Mouse (Mus musculus) kidney, embryonic 16.5 days (tissue): ENCODE data around the gene Cdc42bpg. TPM values are rescaled to one million over a fixed set of nuclear protein-coding genes. Genes with fewer than 3 reads are reported as not detected.
A peak's percentile ranks its signal among the peaks of the same experiment; 100 is the strongest.

Source experiments
- ATAC-seq: fragments of 200-750 bp; cut with Nextera tagmentation; 2 replicates; pipeline ENCODE4 v1.8.0; 2017; ENCODE audit warnings: moderate TSS enrichment; ENCODE audit not compliant: low FRiP score, low TSS enrichment
- H3K27ac ChIP-seq: fragments of 300-500 bp; sonication (generic); 2 replicates; pipeline ENCODE4 v1.5.1; 2014; ENCODE audit warnings: low read length
- H3K27me3 ChIP-seq: fragments of 300-500 bp; sonication (generic); 2 replicates; pipeline ENCODE4 v1.6.1; 2014; ENCODE audit warnings: low read length, control low read depth, mixed read lengths; ENCODE audit not compliant: insufficient read depth
- H3K36me3 ChIP-seq: fragments of 300-500 bp; sonication (generic); 2 replicates; pipeline ENCODE4 v1.6.1; 2014; ENCODE audit warnings: low read length, control low read depth, mixed read lengths; ENCODE audit not compliant: insufficient read depth
- H3K4me1 ChIP-seq: fragments of 300-500 bp; sonication (generic); 2 replicates; pipeline ENCODE4 v1.6.1; 2014; ENCODE audit warnings: low read length, control low read depth, mixed read lengths; ENCODE audit not compliant: insufficient read depth
- H3K4me2 ChIP-seq: fragments of 300-500 bp; sonication (generic); replicated peaks from 2 replicates; pipeline ENCODE4 v1.6.1; 2014; ENCODE audit warnings: low read depth, low read length
- H3K4me3 ChIP-seq: fragments of 300-500 bp; sonication (generic); 2 replicates; pipeline ENCODE4 v1.5.1; 2014; ENCODE audit warnings: mild to moderate bottlenecking, low read length
- H3K9ac ChIP-seq: fragments of 300-500 bp; sonication (generic); replicated peaks from 2 replicates; pipeline ENCODE4 v1.6.1; 2014; ENCODE audit warnings: low read length
- H3K9me3 ChIP-seq: fragments of 300-500 bp; sonication (generic); 2 replicates; pipeline ENCODE4 v1.6.1; 2016; ENCODE audit warnings: low read length, control low read depth
- WGBS: fragments of 180-500 bp; shearing (Covaris S2); extraction: QIAGEN DNeasy Blood & Tissue Kit; methylation state at CpG from one replicate; pipeline ENCODE4 v1.1.7; 2014; 5-methylcytosine and 5-hydroxymethylcytosine counted together
- polyA plus RNA-seq: library from polyadenylated mRNA; unstranded; fragments of >200 nt; fragmentation: Nextera tagmentation; extraction: Ambion mirVana; gene quantifications from 2 replicates; pipeline ENCODE4 v1.2.1, GENCODE M21; 2015

The Cdc42bpg gene
- polyA plus RNA-seq, 1 experiment from 2014 or later, result 1.5 TPM

DNA sequence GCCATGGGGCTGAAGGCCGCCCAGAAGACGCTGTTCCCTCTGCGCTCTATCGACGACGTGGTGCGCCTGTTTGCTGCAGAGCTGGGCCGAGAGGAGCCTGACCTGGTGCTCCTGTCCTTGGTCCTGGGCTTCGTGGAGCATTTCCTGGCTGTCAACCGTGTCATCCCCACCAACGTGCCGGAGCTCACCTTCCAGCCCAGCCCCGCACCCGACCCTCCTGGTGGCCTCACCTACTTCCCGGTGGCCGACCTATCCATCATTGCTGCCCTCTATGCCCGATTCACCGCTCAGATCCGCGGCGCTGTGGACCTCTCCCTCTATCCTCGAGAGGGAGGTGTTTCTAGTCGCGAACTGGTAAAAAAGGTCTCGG, 29.2 kb downstream of the Cdc42bpg start:
- Histone ChIP-seq H3K9ac (peak overlapping the region; percentile 85), H3K9me3 (no peaks in the 10 kb centered on the region), H3K4me1 (peaks cover 45% of the 10 kb centered on the region), H3K36me3 (peaks cover 32% of the 10 kb centered on the region), H3K27me3 (no peaks in the 10 kb centered on the region), H3K4me3 (peak overlapping the region; percentile 87), H3K4me2 (peak overlapping the region; percentile 94), H3K27ac (peak overlapping the region; percentile 70)
- under 1% methylated on average over 23 of the region's 25 CpGs for WGBS
- peak; percentile 3; the same call in 1 of the 2 replicates for ATAC-seq

DNA sequence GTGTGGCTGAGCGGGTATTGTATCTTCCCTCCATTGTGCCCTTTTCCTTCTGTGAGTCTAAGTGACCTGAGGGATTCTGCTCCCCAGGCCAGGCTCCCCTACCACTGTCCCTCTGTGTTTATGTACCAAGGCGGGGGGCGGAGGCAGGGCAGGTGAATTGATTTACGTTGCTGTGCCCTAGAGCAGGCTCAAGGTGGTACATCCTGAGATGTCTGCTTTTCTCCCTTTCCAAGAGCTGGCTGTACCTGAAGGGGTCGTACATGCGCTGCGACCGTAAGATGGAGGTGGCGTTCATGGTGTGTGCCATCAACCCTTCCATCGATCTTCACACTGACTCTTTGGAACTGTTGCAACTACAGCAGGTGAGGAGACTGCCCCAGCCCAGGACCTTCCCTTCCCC, 30.7 kb downstream of the Cdc42bpg start:
- Histone ChIP-seq H3K4me2 (peak overlapping the region; percentile 94), H3K4me1 (peaks cover 42% of the 10 kb centered on the region), H3K9ac (peak overlapping the region; percentile 85), H3K27ac (no peak overlapping the region), H3K9me3 (no peaks in the 10 kb centered on the region), H3K4me3 (no peak overlapping the region), H3K36me3 (peaks cover 32% of the 10 kb centered on the region), H3K27me3 (no peaks in the 10 kb centered on the region)
- ATAC-seq, result no peak
- 89% methylated on average over 10 of the region's 10 CpGs for WGBS

DNA sequence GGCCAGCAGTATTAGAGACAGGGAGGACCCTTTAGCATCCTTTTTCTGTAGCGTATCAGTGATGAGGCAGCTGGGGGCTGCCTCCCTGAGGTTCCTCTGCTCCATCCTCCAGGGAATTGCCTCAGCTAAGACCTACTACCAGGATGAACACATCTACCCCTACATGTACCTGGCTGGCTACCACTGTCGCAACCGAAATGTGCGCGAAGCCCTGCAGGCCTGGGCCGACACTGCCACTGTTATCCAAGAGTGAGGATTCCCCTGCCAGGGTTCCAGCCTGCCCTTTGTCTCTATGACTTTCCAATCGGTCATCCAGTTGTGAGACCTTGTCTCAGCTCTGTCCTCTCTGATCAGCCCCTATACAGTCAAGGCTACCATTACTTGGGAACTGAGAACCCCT, 31.9 kb downstream of the Cdc42bpg start:
- WGBS, result 98% methylated on average over 7 of the region's 7 CpGs
- H3K27ac ChIP-seq, result no peak overlapping the region
- H3K36me3 ChIP-seq, result peaks cover 32% of the 10 kb centered on the region
- H3K4me3 ChIP-seq, result no peak overlapping the region
- H3K4me1 ChIP-seq, result peaks cover 42% of the 10 kb centered on the region
- no peaks in the 10 kb centered on the region for H3K27me3 ChIP-seq
- H3K4me2 ChIP-seq, result no peak overlapping the region
- no peak overlapping the region for H3K9ac ChIP-seq
- no peaks in the 10 kb centered on the region for H3K9me3 ChIP-seq
- ATAC-seq, result no peak

DNA sequence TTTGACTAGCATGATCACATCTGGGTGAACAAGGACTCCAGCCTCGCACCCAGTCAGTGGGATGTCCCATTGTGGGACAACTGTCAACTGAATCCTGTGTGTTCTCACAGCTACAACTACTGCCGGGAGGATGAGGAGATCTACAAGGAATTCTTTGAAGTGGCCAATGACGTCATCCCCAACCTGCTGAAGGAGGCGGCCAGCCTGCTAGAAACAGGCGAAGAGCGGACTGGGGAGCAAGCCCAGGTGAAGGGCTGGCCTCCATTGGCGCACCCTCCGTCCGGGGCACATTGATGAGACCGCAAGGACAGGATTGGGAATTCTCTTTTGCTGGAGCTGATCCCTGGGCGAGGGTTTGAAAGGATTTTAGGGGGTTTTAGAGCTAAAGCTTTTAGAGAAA, 32.5 kb downstream of the Cdc42bpg start:
- peaks cover 46% of the 10 kb centered on the region for H3K4me1 ChIP-seq
- H3K9ac ChIP-seq, result no peak overlapping the region
- H3K27ac ChIP-seq, result no peak overlapping the region
- no peaks in the 10 kb centered on the region for H3K9me3 ChIP-seq
- H3K4me2 ChIP-seq, result no peak overlapping the region
- H3K36me3 ChIP-seq, result peaks cover 32% of the 10 kb centered on the region
- H3K4me3 ChIP-seq, result no peak overlapping the region
- 88% methylated on average over 11 of the region's 11 CpGs for whole genome bisulfite sequencing
- no peaks in the 10 kb centered on the region for H3K27me3 ChIP-seq
- ATAC-seq, result no peak

DNA sequence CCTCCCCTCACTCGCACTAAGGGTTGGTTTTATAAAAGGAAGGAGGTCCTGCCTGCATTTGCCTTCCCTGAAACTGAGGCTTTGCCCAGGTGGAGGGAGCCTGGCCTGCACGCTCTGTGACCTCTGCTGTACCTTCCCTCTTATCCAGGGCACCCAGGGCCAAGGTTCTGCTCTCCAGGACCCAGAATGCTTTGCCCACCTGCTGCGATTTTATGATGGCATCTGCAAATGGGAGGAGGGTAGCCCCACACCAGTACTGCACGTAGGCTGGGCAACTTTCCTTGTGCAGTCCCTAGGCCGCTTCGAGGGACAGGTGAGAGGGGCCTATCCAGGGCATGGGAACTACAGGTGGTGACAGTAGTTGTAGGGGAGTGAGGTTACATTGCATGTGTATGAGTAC, 32.9 kb downstream of the Cdc42bpg start:
- H3K9ac ChIP-seq, result no peak overlapping the region
- 88% methylated on average over 6 of the region's 6 CpGs for WGBS
- no peak overlapping the region for H3K4me2 ChIP-seq
- ATAC-seq, result no peak
- no peaks in the 10 kb centered on the region for H3K27me3 ChIP-seq
- no peak overlapping the region for H3K4me3 ChIP-seq
- H3K27ac ChIP-seq, result peak overlapping the region; percentile 65; the same call in 1 of the 2 replicates
- H3K9me3 ChIP-seq, result no peaks in the 10 kb centered on the region
- H3K4me1 ChIP-seq, result peaks cover 43% of the 10 kb centered on the region
- H3K36me3 ChIP-seq, result peaks cover 37% of the 10 kb centered on the region

DNA sequence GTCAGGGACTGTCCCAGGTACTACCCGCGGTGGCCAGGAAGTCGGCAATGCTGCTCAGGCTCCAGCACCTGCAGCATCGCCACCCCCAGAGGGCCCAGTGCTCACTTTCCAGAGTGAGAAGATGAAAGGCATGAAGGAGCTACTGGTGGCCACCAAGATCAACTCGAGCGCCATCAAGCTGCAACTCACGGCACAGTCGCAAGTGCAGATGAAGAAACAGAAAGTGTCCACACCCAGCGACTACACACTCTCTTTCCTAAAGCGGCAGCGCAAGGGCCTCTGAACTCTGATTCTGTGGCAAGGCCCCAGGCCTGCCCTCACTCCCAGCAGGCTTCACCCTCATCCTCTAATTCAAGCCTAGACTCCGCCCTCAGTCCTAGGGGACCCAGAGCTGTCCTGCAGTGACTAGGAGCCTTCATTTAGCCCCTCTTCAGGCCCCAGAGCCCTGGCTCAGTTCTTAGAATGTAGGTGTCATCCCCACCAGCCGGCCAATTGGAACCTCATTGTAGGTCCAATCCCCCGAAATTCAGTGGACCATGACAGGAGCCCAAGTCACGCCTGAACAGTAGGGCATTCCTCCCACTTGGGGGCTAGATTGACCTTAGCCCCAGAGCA, 33.7 kb downstream of the Cdc42bpg start:
- peaks cover 40% of the 10 kb centered on the region for H3K4me1 ChIP-seq
- H3K27me3 ChIP-seq, result no peaks in the 10 kb centered on the region
- H3K4me2 ChIP-seq, result peak overlapping the region; percentile 99
- H3K9me3 ChIP-seq, result no peaks in the 10 kb centered on the region
- peak overlapping the region; percentile 82 for H3K4me3 ChIP-seq
- ATAC-seq, result 0 out of 2 replicates have a peak, but pooled peaks have one; percentile 29
- WGBS, result 45% methylated on average over 15 of the region's 15 CpGs
- peak overlapping the region; percentile 65 for H3K27ac ChIP-seq
- peaks cover 38% of the 10 kb centered on the region for H3K36me3 ChIP-seq
- H3K9ac ChIP-seq, result peak overlapping the region; percentile 46

DNA sequence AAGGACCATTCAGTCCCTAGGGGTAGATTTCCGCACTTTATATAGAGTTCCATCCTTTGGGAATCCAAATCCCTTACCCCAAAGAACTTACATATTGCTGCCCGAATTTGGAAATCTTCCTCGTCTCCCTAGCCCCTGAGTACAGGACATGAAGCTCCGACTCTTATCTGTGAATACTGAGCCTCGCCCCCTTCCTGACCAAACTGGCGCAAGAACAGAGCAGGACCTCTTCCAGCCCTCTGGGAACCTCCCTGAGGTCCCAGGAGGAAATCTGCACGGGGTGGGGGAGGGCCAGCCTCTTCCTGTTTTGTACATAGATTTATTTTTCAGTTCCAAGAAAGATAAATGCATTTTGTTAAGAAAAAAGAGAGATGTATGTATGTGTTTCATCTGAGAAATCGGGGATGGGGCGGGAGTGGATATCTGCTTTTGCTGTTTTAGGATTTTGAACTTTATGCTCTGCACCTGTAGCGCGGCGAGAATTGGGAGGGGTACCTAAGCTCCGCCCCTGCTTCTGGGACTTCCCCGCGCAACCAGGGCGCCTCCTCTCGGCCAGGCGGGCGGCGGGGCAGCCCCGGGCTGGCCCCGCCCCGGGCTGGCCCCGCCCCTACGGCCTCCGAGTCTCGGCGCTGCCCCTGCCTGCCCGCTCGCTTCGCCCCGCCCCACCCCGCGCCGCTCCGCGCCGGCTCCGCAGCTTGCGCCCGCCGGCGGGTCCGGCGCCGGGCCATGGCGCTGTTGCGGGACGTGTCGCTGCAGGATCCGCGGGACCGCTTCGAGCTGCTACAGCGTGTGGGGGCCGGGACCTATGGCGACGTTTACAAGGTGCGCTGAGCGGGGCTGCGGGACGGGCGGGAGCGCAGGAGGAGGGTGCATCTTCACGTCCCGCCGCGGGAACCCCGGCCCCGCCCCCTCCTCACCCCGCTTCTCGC, 34.5 kb downstream of the Cdc42bpg start, which contains the start of gene Map4k2:
Map4k2 (plus strand) TSS at position 612 of the 929 bp plus-strand sequence.
- peak within 1 kb of the TSS; percentile 77 for H3K9ac ChIP-seq
- peaks cover 36% of the 10 kb centered on the region for H3K4me1 ChIP-seq
- H3K27ac ChIP-seq, result peak within 1 kb of the TSS; percentile 65
- H3K27me3 ChIP-seq, result no peaks in the 10 kb centered on the region
- peaks cover 45% of the 10 kb centered on the region for H3K36me3 ChIP-seq
- H3K4me3 ChIP-seq, result peak within 1 kb of the TSS; percentile 82
- WGBS, result 4% methylated on average over 50 of the region's 72 CpGs
- no peaks in the 10 kb centered on the region for H3K9me3 ChIP-seq
- ATAC-seq, result peak; percentile 75
- peak within 1 kb of the TSS; percentile 99 for H3K4me2 ChIP-seq

DNA sequence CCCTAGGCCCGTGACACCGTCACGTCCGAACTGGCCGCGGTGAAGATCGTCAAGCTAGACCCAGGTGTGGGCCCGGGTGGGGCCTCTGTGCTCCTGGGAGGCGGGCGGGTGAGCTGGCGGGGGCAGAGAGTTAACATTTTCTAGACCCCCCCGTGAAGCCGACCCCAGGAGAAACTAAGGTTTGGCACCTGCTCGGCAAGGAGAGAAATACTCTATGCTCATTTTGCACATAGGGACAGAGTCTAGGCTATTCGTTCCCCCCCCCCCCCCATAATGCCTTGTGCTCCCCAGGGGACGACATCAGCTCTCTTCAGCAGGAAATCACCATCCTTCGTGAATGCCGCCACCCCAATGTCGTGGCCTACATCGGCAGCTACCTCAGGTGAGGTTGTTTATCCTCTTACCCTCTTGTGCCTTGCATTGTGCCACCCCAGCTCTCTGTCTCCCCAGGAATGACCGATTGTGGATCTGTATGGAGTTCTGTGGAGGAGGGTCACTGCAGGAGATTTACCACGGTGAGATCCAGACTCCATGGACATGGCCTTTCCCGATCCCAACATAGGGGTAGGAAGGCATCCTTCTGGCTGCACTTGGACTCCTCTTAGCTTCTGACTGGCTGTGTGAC, 35.3 kb downstream of the Cdc42bpg start:
- ATAC-seq, result no peak; the same call in 1 of the 2 replicates

DNA sequence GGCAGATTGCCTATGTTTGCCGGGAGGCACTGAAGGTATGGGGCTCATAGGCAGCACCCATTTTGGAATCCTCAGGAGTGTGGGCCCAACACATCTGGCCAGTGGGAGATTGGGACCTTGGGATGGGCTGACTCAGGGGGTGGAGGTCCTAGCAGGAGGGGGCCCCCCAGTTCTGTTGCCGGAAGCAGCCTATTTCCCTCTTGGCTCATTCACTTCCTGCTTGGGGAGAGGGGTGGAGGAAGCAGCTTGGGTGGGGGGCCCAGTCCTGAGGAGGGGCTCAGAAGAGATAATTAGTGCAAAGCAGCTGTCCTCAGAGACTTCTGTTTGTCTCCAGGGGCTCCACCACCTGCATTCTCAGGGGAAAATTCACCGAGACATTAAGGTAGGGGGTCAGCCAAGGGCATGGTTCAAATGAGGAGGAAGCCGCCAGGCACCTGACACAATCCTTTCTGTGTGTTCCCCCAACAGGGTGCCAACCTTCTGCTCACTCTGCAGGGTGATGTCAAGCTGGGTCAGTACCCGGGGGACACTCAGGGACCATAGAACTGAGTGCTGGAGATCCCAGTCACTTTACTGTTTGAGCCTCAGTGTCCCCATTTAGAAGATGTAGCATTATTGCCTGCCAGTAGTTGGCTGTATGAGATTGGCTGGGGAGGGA, 36.1 kb downstream of the Cdc42bpg start:
- H3K27ac ChIP-seq, result no peak overlapping the region
- H3K27me3 ChIP-seq, result no peaks in the 10 kb centered on the region
- ATAC-seq, result no peak
- H3K36me3 ChIP-seq, result peaks cover 50% of the 10 kb centered on the region
- H3K4me2 ChIP-seq, result peak overlapping the region; percentile 99
- no peaks in the 10 kb centered on the region for H3K9me3 ChIP-seq
- WGBS, result 72% methylated on average over 5 of the region's 5 CpGs
- H3K4me3 ChIP-seq, result peak overlapping the region; percentile 82
- peaks cover 22% of the 10 kb centered on the region for H3K4me1 ChIP-seq
- H3K9ac ChIP-seq, result no peak overlapping the region

More for the DNA sequence above, 35.3 kb downstream of the Cdc42bpg start:
- peak overlapping the region; percentile 99 for H3K4me2 ChIP-seq
- peak overlapping the region; percentile 77 for H3K9ac ChIP-seq
- peaks cover 53% of the 10 kb centered on the region for H3K36me3 ChIP-seq
- peak overlapping the region; percentile 82 for H3K4me3 ChIP-seq
- H3K27me3 ChIP-seq, result no peaks in the 10 kb centered on the region
- H3K27ac ChIP-seq, result peak overlapping the region; percentile 65
- no peaks in the 10 kb centered on the region for H3K9me3 ChIP-seq
- H3K4me1 ChIP-seq, result peaks cover 29% of the 10 kb centered on the region
- WGBS, result 8% methylated on average over 23 of the region's 23 CpGs
